Mouse (Mus musculus) kidney, adult 2 months (tissue): ENCODE data around the gene Dnajc8. TPM values are rescaled to one million over a fixed set of nuclear protein-coding genes. Genes with fewer than 3 reads are reported as not detected.
"Not testable (repeated sequence)": the region's sequence is repeated elsewhere in the genome, so short reads cannot be mapped to it uniquely, and the experiment has no call there.

ENCODE experiments used
- DNase-seq: peaks from one replicate; pipeline ENCODE4 v3.0.0; 2021
- H3K27ac ChIP-seq: fragments of 200-500 bp; 2 replicates; pipeline ENCODE4 v1.5.1; 2012; ENCODE audit warnings: low read depth, low read length, control low read depth, inconsistent platforms; ENCODE audit not compliant: insufficient read depth
- H3K27me3 ChIP-seq: fragments of 200-500 bp; replicated peaks from 2 replicates; pipeline ENCODE4 v1.6.1; 2012; ENCODE audit warnings: mild to moderate bottlenecking, moderate library complexity, low read length, inconsistent platforms; ENCODE audit not compliant: control insufficient read depth, insufficient read depth
- H3K36me3 ChIP-seq: fragments of 200-500 bp; 2 replicates; pipeline ENCODE4 v1.6.1; 2012; ENCODE audit warnings: mild to moderate bottlenecking, moderate library complexity, low read length, inconsistent platforms; ENCODE audit not compliant: control insufficient read depth, insufficient read depth
- H3K4me1 ChIP-seq: fragments of 200-500 bp; 2 replicates; pipeline ENCODE4 v1.6.1; 2011; ENCODE audit warnings: low read length; ENCODE audit not compliant: control insufficient read depth, insufficient read depth
- H3K4me3 ChIP-seq: fragments of 200-500 bp; 2 replicates; pipeline ENCODE4 v1.5.1; 2011; ENCODE audit warnings: mild to moderate bottlenecking, low read depth, low read length, control low read depth; ENCODE audit not compliant: insufficient read depth
- CTCF ChIP-seq: fragments of 200-500 bp; conservative IDR thresholded peaks from 2 replicates; pipeline ENCODE4 v1.5.1; 2011; ENCODE audit warnings: low read depth, mild to moderate bottlenecking, control low read depth, low read length, moderate library complexity, mixed read lengths; ENCODE audit not compliant: insufficient read depth, insufficient read length
- POLR2A ChIP-seq: fragments of 200-500 bp; IDR thresholded peaks from one replicate; pipeline ENCODE4 v1.6.1; 2011; ENCODE audit warnings: low read depth, low read length, control low read depth
- WGBS: fragments of 180-500 bp; shearing (Covaris S2); methylation state at CpG from one replicate; pipeline ENCODE4 v1.1.7; 2018; 5-methylcytosine and 5-hydroxymethylcytosine counted together
- polyA plus RNA-seq: library from polyadenylated mRNA; depleted of rRNA; stranded (reverse); fragments of >200 nt; gene quantifications from 2 replicates; pipeline ENCODE4 v1.2.3, GENCODE M21; 2012

The Dnajc8 gene
- polyA plus RNA-seq, 1 experiment, result 32.2 TPM

GRCm38 (mm10) chr4:132545851-132546250 is 10.5 kb downstream of the Dnajc8 start:
- TF ChIP-seq POLR2A (no peak), CTCF (peak; percentile 72)
- Histone ChIP-seq H3K36me3 (peaks cover 5% of the 10 kb centered on the region), H3K4me3 (no peak overlapping the region), H3K27me3 (no peaks in the 10 kb centered on the region), H3K4me1 (no peaks in the 10 kb centered on the region), H3K27ac (no peak overlapping the region)
- 6% methylated on average over 8 of the region's 8 CpGs for WGBS
- DNase-seq, result peak; percentile 88

GRCm38 (mm10) chr4:132554221-132554620 is 18.9 kb downstream of the Dnajc8 start:
- Histone ChIP-seq H3K4me3 (no peak overlapping the region), H3K36me3 (no peaks in the 10 kb centered on the region; the same call in none of the 2 replicates), H3K4me1 (no peaks in the 10 kb centered on the region), H3K27me3 (no peaks in the 10 kb centered on the region), H3K27ac (no peak overlapping the region)
- no peak for TF ChIP-seq CTCF
- TF ChIP-seq POLR2A, result no peak
- WGBS, result 61% methylated on average over 5 of the region's 5 CpGs
- DNase-seq, result no peak

GRCm38 (mm10) chr4:132554653-132555052 is 19.3 kb downstream of the Dnajc8 start:
- H3K4me1 ChIP-seq, result no peaks in the 10 kb centered on the region
- H3K27ac ChIP-seq, result no peak overlapping the region
- DNase-seq, result no peak
- no peaks in the 10 kb centered on the region; the same call in none of the 2 replicates for H3K36me3 ChIP-seq
- WGBS, result 62% methylated on average over 8 of the region's 8 CpGs
- TF ChIP-seq CTCF (no peak), POLR2A (no peak)
- H3K4me3 ChIP-seq, result no peak overlapping the region
- no peaks in the 10 kb centered on the region for H3K27me3 ChIP-seq

- DNase-seq, H3K4me1 ChIP-seq, H3K4me3 ChIP-seq, H3K27me3 ChIP-seq, H3K27ac ChIP-seq, H3K36me3 ChIP-seq: not testable (repeated sequence)
- WGBS, result 90% methylated on average over 7 of the region's 7 CpGs
These were observed 20.2 kb downstream of the Dnajc8 start for GRCm38 (mm10) chr4:132555550-132555949.

GRCm38 (mm10) chr4:132563261-132563660 is 27.9 kb downstream of the Dnajc8 start:
- DNase-seq, result no peak
- TF ChIP-seq CTCF (no peak), POLR2A (no peak)
- no peaks in the 10 kb centered on the region for H3K27me3 ChIP-seq
- H3K4me1 ChIP-seq, result no peaks in the 10 kb centered on the region
- no peak overlapping the region for H3K4me3 ChIP-seq
- 86% methylated on average over 3 of the region's 3 CpGs for WGBS
- no peak overlapping the region for H3K27ac ChIP-seq
- H3K36me3 ChIP-seq, result no peaks in the 10 kb centered on the region

GRCm38 (mm10) chr4:132563965-132564364 is 28.6 kb downstream of the Dnajc8 start, which contains the start of gene Ptafr:
Ptafr (plus strand) TSS chr4:132564067.
- Histone ChIP-seq H3K36me3 (no peaks in the 10 kb centered on the region), H3K4me3 (no peak within 1 kb of the TSS), H3K4me1 (no peaks in the 10 kb centered on the region), H3K27ac (no peak within 1 kb of the TSS), H3K27me3 (no peaks in the 10 kb centered on the region)
- TF ChIP-seq CTCF (no peak), POLR2A (no peak)
- WGBS, result 43% methylated on average over 4 of the region's 4 CpGs
- DNase-seq, result peak; percentile 52

- WGBS, result 70% methylated on average over 12 of the region's 12 CpGs
- no peak overlapping the region for H3K27ac ChIP-seq
- no peaks in the 10 kb centered on the region for H3K36me3 ChIP-seq
- H3K27me3 ChIP-seq, result no peaks in the 10 kb centered on the region
- no peaks in the 10 kb centered on the region for H3K4me1 ChIP-seq
- TF ChIP-seq CTCF (no peak), POLR2A (no peak)
- DNase-seq, result no peak
- H3K4me3 ChIP-seq, result no peak overlapping the region
These were observed 29.9 kb downstream of the Dnajc8 start for GRCm38 (mm10) chr4:132565089-132565747.
